Mouse (Mus musculus) left cerebral cortex, adult 18-20 months (tissue): ENCODE measurements around the gene Tmem178. TPM values are rescaled to one million over a fixed set of nuclear protein-coding genes. Genes with fewer than 3 reads are reported as not detected.
"Not testable (repeated sequence)": the region's sequence is repeated elsewhere in the genome, so short reads cannot be mapped to it uniquely, and the experiment has no call there.

Experiments used
- DNase-seq, 2 experiments: peaks; one replicate each; pipeline ENCODE4 v3.0.0; 2021 to 2022; ENCODE audit warnings: low spot score in 2 of 2, mixed read lengths in 1 of 2
- total RNA-seq, 2 experiments: library from RNA; stranded (reverse); gene quantifications; 2 replicates each; pipeline ENCODE4 v1.2.3; 2021

The Tmem178 gene
- total RNA-seq, 2 experiments from 2014 or later, result 104 to 117 TPM

DNA sequence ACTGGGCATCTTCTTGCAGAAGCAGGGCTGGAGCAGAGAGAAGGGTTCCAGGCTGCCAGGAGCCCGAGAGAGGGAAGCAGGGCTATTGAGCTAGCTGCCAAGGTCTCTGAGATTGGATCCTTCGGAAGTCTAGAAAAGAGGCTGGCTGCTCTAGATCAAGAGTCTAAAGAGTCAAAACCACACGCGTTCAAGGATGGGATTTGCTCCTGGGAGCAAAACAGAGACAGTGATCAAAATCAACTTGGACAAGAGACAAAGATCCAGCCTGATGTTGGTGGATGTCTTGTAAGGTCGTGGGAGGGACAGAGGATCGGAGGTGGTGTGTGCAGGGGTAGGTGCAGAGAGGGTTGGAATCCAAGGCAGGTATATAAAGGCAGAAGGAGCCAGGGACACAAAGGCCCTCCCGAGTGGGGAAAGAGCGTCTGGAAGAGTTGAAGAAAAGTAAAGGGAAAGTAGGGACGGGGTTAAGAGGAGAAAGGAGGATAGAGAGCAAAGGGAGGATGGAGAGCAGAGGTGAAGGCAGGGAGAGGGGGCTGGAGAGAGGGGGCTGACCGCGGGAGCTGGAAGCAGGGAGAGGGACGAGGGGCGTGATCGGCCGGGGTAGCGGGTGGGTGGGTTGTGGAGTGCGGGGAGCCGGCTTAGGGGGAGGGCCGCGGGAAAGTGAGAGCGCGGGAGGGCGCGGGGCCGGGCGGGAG is 450 bp upstream of the Tmem178 start:
- DNase-seq, result no peak

DNA sequence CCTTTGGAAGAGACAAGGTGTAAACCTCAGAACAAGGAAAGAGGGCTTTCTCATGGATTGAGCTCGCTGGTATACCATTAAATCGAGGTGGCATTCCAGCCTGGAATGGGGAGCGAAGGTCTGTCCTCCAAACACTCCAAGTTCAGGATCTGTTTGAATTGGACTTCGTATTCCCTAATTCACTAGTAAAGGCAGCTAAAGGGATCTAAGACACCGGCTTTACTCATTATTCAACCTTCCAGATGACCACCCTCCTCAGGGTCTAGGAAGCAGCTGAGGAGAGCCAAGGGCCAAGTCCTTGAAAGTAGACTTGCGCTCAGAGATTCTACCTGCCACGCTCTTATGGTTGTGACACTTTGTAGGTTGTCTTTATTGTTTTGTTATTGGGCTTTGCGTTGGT is 1.1 kb downstream of the Tmem178 start:
- DNase-seq, result not testable (repeated sequence)

DNA sequence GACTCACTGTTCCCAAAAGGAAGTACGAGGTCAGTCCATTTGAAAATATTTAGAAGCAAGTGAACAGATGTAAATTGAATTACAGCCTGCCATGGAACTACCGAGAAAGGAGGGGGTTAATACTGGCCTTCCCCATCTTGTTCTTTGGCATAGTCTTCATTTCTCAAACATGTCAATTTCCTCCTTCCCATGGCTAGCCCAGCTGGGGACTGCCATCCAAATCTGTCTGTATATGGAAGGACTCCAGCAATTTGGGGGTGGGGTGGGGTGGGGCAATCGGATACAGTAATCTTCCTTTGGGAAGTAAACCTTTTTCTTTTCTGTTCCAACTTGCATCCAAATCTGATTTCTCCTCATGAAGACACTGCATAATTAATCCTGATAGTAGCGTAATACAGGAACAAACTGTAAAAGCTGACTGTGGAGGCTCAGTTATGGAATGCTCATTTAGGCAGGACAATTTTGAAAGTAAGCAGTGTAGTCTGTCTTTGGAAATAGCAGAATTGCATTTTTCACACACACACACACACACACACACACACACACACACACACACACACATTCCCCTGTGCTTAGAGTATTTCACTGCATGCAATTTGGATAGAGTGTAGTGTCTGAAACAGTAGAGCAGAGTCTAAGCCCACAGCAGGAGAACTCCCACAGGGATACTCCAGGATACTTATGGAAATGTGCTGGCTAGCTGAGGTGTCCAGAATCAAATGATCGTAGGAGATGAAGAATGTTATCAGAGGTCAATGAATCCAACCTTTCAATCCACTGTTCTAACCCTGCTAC is 1.9 kb downstream of the Tmem178 start:
- no peak for DNase-seq

DNA sequence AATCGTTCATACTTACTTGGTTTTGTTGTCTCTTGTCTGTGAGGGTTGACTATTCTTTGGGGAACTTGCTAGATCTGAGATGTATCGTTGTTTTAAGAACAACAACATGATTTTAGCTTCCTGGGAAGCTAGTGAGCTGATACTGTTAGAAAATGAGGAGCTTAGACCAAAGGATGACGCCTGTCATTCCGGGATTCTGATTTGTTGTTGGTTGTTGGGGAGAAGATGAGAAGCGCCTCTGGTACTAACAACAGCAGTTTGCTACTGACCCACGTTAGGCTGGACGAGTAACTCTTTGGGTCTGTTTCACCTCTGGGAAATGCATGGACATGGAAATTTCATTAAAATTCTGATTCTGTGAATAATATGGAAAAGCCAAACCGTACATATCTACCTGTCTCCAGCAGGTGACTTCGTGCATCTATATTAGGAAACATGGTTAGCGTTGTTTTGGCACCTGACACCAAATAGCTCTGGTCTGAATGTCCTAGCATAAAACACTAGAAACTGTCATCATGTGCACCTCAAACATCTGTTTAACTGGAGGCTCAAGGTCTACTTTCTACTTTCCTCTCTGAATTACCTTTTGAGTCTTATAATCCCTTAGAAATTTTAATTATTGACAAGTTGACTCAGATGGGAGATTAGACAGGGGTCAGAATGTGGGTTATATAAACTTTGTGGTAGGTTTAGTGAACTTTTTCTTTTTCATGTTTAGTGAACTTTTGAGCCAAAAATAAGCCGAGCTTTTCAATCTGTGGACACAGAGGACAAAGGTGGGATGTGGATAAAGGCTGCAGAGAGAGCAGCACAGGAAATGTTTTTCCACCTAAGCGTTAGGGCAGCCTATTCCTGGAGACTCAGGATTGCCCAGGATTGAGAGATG is 2.9 kb downstream of the Tmem178 start:
- DNase-seq, result no peak

DNA sequence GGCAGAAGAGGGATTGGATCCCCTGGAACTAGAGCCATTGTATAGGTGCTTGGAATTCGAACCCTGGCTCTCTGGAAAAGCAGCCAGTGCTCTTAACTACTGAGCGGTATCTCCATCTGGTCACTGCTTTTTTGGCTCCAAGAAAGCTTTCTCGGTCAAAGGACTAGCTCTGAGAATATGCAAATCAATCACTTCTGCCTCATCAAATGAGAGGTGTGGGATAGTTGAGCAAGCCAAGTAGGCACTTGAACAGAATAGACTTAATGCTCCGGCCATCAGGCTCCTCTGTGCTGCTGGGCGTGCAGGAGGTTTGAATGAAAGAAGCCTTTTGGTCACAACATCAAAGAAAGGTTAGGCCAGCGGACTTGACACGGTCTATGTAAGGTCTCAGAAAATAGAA is 5.0 kb downstream of the Tmem178 start:
- no peak for DNase-seq

DNA sequence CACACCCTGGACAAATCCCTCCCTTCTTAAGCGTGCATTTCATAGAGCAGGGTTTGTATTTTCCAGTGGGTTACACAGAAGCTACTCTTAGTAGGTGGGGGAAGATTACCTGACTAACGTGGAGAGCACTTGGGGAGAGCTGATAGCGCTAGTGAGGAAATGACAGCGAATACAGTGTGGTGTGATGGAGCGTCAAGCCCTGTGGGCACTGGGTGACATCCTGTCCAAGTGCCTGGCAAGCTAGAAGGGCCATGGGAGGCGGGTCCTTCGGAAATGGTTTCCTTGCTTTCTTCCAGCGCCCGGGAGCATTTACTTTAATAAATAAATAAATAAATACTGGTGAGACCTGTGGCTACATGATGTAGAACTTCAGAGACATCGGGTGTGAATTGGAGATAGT is 5.5 kb downstream of the Tmem178 start:
- DNase-seq, result no peak

DNA sequence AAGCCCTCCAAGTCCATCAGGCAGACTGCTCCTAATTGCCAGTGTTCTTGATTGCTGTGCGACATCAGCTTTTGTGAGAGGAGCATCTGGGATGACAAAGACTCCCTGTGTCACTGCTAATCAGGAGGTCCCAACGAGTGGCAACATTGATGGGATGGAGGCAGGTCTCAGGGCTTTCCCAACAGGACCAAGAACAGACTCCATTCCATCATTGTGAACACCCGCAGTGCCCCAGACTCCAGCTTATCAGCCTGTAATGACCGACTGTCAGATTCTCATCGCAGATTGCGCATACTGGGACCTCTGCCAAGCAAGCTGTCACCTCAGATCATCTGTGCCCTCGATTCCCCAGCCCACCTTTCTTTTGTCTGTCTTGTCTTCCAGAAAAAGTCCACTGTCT is 7.9 kb downstream of the Tmem178 start:
- DNase-seq, result no peak

DNA sequence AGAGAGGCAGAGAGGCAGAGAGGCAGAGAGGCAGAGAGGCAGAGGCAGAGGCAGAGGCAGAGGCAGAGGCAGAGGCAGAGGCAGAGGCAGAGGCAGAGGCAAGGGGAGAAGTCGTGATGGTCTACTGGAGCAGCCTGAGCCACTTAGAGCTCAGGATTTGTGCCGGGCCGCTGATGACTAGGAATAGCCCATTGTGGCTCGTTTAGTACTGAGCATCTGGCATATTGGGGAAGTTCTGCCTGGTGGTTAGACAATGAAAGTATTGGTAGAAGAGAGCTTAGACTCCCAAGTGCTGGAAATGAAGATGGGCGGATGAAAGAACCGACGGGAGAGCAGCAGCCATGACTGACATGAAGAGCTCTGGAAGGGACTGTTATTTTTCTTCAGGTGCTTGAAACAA is 11.0 kb downstream of the Tmem178 start:
- DNase-seq, result no peak

DNA sequence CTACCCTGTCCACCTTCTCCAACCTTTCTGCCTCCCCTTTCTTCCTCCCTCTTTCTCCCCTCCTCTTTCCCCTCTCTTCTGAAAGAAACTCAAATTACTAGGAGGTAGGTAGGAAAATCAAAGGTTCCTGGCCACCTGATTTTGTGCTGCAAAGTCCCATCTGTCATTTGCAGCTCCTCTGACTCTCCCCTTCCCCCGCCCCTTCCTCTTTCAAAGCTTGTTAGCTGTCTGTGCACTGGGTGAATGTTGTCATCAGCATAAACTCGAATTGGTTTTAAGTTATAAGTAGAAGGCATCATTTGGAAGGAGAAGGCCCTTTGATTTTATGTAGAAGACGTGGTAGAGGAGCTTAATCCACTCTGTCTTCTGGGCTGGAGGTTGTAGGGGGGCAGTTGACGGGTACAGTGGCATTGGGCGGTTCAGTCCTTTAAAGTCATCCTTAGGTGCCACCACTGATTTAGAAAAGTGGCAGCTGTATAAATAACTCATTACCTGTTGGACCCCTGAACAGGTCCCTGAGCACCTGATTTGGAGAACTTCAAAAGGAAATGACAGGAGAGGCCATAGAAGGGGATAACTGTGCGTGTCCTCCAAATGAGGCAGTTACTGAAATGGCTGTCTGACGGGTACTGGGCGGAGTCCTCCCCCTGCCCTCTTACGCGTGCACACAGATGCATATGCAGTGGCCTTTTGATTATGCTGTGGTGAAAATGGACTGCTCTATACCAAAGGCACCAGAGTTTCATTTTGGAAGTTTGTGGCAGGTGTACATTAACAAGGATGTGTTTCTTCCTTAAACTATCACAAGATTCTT is 11.8 kb downstream of the Tmem178 start:
- DNase-seq, result no peak

DNA sequence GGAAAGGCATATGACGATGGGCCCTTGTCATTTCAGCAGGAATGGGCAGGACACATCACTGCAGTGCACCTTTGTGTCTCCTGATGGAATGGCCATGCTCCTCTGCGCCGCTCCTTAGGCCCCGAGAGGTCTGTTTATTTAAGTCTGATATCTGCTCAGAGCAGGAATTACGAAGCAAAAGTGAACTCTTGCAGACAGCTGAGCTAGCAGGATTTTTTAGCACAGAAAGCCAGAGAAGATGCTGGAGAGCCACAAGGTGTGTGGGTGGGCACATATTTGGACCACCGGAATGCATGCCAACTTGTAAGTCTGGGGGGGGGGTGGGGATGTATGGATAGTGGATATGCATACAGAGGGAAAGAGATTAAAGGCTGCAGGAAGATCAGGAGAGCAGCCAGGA is 13.9 kb downstream of the Tmem178 start:
- DNase-seq, result peak in 1 of 2 experiments; percentile 61

DNA sequence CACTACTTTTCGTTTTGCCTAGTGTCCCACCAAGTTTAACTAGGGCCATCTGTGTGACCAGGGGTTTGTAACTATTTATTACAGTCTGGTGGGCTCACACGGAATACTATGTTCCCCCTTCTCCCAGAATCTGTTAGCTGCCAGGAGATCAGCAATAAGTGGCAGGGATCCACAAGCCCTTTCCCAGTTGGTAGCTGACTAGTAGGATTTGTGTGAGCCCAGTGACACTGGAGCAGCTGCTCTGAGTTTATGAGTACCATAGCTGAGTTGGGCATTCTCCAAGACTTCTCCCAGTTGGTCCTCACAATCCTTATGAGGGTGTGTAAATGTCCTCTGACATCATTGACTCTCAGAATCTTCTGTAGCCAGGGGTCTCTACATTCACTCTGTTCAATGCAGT is 15.4 kb downstream of the Tmem178 start:
- no peak for DNase-seq

DNA sequence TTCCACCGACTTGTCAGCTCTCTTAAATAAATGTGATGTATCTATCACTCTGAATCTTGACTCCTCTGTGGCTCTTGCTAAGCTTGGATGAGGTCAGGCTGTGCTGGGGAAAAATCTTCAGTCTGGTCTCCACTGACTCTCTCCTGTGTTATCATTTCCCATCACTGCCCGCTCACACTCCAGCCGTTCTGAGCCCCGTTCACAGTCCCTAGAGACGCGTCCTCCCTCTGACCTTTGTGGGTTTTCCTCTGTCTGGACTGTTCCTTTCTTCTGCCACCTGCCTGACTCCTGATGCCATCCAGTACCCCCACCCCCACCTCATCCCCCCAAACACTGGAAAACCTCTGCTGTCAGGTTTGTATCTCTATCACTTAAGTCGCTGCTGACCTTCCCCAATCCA is 23.0 kb downstream of the Tmem178 start:
- no peak for DNase-seq

DNA sequence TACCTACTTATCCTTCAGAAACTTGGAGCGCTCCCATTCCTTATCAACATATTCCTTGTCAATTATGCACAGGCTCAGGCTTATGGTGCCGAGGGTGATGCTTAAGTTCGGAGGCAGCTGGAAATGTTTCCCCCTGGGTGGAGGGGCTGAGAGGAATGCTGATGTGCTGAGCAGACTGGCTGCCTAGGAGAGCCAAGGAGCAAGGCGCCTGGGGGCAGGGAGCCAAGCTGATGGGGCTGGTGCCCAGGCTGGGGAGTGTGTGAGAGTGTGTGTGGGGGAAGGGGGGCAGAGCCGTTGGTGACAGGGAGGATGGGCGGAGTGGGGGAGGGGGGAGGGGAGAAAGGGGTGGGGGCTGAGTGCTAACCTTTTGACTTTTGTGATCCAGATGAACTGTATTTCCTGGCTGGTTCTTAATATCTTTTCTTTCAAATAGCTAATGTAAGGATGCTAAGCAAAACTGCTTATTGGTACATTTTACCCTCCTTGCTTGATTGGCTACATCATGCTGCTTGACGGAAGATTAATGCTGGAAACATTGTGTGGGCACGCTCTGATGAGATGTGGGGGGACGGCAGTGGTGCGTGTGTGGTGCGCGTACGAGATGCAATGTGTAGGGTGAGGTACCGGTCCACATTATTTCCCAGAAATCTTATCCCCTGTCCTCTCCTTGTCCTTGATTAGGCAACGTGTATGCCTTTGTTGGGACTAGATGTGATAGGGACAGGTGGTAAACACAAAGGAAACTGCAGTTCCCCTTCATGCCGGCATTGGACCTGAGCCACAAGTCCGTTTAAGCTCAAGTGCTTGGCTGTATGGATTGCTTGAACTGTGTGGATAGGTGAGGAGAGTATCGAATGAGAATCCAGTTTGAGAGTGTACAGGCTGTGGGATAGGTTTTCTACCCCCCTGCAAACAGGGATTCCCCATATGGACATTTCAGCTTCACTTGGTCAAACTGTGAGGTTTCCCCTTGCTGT is 25.5 kb downstream of the Tmem178 start:
- peak; percentile 49 to 54 for DNase-seq

DNA sequence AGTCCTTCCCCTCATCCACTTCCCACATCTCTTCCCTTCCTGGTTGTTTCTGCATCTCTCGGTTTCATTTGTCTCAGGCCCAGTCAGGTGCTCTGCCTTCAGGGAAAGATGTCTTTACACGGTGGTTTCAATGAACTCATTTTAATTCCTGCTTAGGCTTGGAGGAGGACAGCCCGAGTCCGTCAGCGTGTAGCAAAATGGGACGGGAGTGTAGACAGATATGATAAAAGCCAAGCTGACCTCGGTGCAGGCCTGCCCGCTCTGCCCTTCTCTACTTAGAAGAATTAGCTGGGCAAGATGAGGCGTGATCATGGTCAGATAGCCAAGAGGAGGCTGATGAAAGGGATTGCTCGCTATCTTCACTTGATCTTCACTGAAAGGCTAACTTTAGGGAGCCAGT is 26.3 kb downstream of the Tmem178 start:
- DNase-seq, result no peak

DNA sequence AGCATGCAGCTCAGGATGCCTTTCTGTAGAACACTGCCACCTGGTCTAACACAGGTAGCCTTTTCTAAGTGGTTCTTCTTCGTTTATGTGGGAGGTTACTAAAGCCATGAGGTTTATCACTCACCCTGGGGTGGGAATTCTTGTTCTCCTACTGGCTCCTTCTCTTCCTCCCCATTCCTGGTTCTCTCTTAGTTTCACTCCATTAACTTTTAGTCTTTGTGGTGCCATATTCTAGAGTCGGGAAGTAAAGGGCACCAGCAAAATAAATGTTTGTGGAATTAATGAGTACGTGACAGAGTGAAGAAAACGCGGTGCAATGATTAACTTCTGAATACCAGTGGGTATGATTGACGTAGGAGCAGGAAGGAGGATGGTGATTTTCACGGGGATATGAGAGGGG is 28.5 kb downstream of the Tmem178 start:
- no peak for DNase-seq

DNA sequence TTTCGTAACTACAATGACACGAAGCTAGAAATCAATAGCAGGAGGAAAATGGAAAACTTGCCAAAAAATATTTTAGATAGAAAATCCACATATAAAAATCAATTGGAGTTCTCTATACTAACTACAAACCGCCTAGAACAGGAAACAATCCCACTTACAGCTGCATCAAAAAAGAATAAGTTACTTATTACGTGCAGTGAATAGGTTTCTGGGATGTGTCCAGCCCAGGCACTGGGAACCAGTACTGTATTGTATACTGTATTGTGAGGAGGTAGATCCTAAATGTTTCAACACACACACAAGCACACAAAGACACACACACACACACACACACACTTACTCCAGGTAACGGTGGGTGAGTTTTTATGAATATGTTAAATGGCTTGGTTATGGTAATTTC is 32.8 kb downstream of the Tmem178 start:
- no peak for DNase-seq

DNA sequence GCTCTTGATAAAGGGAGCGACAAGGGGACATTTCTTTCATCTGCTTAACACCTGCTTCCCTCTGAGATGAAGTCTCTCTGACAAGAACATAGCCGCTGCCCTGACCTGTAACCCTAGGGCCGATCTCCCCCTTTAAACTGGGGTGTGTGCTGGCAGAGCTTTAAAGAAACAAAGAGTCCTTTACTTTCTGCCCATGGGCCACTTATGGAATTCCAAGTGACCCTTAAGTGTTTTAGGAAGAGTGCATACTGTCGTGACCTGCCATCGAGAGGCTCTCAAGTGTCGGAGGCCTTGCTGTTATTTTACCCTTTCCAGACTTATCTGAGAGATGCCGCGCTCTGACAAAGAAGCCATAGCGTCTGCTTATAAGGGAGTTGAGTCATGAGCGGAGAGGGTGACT is 35.7 kb downstream of the Tmem178 start:
- DNase-seq, result no peak

DNA sequence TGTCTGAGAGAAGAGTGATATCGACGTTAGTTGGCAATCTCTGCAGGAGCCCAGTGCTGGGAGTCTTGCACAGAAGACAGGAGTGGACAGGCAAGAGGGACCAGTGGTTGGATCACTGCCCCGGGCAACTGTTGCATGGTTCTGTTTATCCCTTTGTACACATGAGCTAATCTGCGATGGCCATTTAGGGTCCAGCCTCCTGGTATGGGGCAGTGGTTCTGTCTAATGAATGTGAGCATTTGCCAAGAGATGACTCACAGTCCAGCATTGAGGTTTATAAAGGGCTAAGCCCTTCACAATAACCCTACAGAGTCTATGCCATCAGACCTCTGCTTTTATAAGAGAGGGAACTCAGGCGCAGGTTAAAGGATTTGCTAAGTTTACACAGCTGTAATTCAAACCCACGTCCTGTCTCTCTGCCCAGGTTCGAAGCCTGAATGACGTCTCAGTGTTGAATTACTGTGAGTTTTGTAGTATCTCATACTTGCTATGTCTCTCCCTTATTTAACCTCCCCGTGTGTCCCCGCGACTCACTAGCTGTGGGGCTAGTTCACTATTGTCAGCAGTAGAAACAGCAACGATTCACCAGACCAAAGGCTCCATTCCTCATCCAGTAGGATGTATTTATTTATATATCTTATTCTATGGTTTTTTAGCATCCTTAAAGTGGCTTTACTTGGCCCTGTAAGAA is 37.4 kb downstream of the Tmem178 start:
- DNase-seq, result no peak

DNA sequence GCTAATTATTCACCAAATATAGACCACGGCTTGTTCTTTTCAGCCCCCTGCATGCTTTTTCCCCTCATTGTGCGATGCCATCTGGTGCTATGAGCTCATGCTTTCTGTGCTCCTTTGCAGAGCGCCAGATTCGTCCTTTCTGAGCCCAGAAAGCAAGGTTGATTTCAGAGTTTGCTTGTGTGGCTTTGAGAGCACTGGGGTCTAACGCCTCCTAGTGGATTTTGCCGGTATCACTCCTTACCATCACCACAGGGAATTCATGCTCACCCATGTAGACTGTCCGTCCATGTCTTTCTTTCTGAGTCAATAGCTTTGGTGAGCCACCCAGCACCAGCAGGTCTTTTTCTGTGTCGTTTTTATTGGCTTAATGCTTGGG is 38.0 kb downstream of the Tmem178 start:
- peak; percentile 88 to 91 for DNase-seq
